Mouse (Mus musculus): ENCODE data around the gene Cog4.
A peak's percentile ranks its signal among the peaks of the same experiment; 100 is the strongest.

Cog4 gene

GRCm38 (mm10) chr8:110846405-110847170 lies at the start of gene Cog4, which contains the start of gene Sf3b3:
Cog4 (plus strand) TSS chr8:110846600.
Sf3b3 (minus strand) TSS chr8:110846787.
- DNase-seq (ENCODE audit: low spot score in 2 of 2) = peak; percentile 83 to 90

- no peak for DNase-seq (ENCODE audit: low spot score in 2 of 2)
Observed at GRCm38 (mm10) chr8:110797086-110797485, 49.3 kb upstream of the Cog4 start.

- DNase-seq (ENCODE audit: low spot score in 2 of 2) = no peak
Observed at GRCm38 (mm10) chr8:110802988-110803387, 43.4 kb upstream of the Cog4 start.

- DNase-seq (ENCODE audit: low spot score in 2 of 2) = no peak
Observed at GRCm38 (mm10) chr8:110803856-110804255, 42.5 kb upstream of the Cog4 start.

GRCm38 (mm10) chr8:110804825-110805514 lies 41.4 kb upstream of the Cog4 start:
- no peak for DNase-seq (ENCODE audit: low spot score in 2 of 2)

- DNase-seq (ENCODE audit: low spot score in 2 of 2) = no peak
Observed at GRCm38 (mm10) chr8:110805669-110806068, 40.7 kb upstream of the Cog4 start, which contains the start of gene Il34. Il34 (minus strand) TSS chr8:110805924.

- no peak for DNase-seq (ENCODE audit: low spot score in 2 of 2)
Observed at GRCm38 (mm10) chr8:110806146-110806545, 40.3 kb upstream of the Cog4 start.

- peak; percentile 36 to 42 for DNase-seq (ENCODE audit: low spot score in 2 of 2)
Observed at GRCm38 (mm10) chr8:110808495-110809472, 37.6 kb upstream of the Cog4 start.

GRCm38 (mm10) chr8:110809831-110810230 lies 36.6 kb upstream of the Cog4 start:
- DNase-seq (ENCODE audit: low spot score in 2 of 2) = no peak

- no peak for DNase-seq (ENCODE audit: low spot score in 2 of 2)
Observed at GRCm38 (mm10) chr8:110810481-110811065, 35.8 kb upstream of the Cog4 start.

GRCm38 (mm10) chr8:110811116-110811515 lies 35.3 kb upstream of the Cog4 start:
- no peak for DNase-seq (ENCODE audit: low spot score in 2 of 2)

- no peak for DNase-seq (ENCODE audit: low spot score in 2 of 2)
Observed at GRCm38 (mm10) chr8:110811793-110812192, 34.6 kb upstream of the Cog4 start.

GRCm38 (mm10) chr8:110812349-110813080 lies 33.9 kb upstream of the Cog4 start:
- DNase-seq (ENCODE audit: low spot score in 2 of 2) = no peak

GRCm38 (mm10) chr8:110813081-110813812 lies 33.2 kb upstream of the Cog4 start:
- DNase-seq (ENCODE audit: low spot score in 2 of 2) = no peak

- no peak for DNase-seq (ENCODE audit: low spot score in 2 of 2)
Observed at GRCm38 (mm10) chr8:110815308-110815707, 31.1 kb upstream of the Cog4 start.

- no peak for DNase-seq (ENCODE audit: low spot score in 2 of 2)
Observed at GRCm38 (mm10) chr8:110816990-110817389, 29.4 kb upstream of the Cog4 start.

- no peak for DNase-seq (ENCODE audit: low spot score in 2 of 2)
Observed at GRCm38 (mm10) chr8:110818593-110818992, 27.8 kb upstream of the Cog4 start.

GRCm38 (mm10) chr8:110820257-110820656 lies 26.1 kb upstream of the Cog4 start:
- DNase-seq (ENCODE audit: low spot score in 2 of 2) = no peak

GRCm38 (mm10) chr8:110821960-110822359 lies 24.4 kb upstream of the Cog4 start:
- DNase-seq (ENCODE audit: low spot score in 2 of 2) = no peak

GRCm38 (mm10) chr8:110824861-110825260 lies 21.5 kb upstream of the Cog4 start:
- no peak for DNase-seq (ENCODE audit: low spot score in 2 of 2)

All from frontal cortex, postnatal 36 days (tissue).